Mouse (Mus musculus): Measurements from ENCODE around the gene Gm11127. TPM values are rescaled to one million over a fixed set of nuclear protein-coding genes. Genes with fewer than 3 reads are reported as not detected.
"Not testable (repeated sequence)": the region's sequence is repeated elsewhere in the genome, so short reads cannot be mapped to it uniquely, and the experiment has no call there.

Gene Gm11127
- polyA plus RNA-seq, 1 experiment from 2014 or later: 0.85 TPM

DNA sequence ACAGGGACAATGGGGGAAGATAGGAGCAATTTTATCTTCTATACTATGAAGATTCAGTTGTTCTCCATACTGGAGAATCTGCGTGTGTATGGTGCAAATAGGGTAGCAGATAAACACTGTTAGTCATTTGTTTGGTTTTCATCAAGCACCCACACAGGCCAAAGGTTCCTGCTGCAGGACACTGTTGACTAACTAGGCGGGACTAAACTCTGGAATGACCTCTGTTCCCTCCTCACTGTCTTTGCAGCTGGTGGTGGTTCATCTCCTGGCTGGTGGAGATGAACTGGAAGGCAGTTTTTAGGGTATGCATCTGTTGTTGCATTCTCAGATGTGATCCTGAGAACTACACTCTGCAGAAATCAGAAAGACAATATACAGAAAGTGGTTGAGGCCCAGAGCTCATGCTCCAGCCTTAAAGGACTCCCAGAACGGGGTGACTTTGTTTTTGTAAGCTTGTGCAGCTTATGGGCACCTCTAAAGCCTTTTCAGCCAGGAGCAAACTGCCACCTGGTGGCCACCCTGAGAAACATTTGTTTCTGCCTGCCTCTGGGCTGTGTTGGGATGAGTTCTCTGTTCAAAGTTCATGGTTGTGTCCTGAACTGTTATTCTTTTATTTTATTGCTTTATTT lies 23.0 kb downstream of the Gm11127 start:
- ATAC-seq (ENCODE audit: insufficient read depth, low FRiP score); H3K27me3 ChIP-seq (ENCODE audit: control insufficient read depth, insufficient read depth, low read length); H3K4me2 ChIP-seq (ENCODE audit: low read depth, low read length); H3K36me3 ChIP-seq (ENCODE audit: control insufficient read depth, insufficient read depth, low read length); H3K4me3 ChIP-seq (replicated peaks; ENCODE audit: low read length); H3K9ac ChIP-seq (ENCODE audit: low read length); H3K9me3 ChIP-seq (replicated peaks; ENCODE audit: control insufficient read depth, low read length); H3K4me1 ChIP-seq (ENCODE audit: control insufficient read depth, insufficient read depth, low read length); H3K27ac ChIP-seq (ENCODE audit: low read length): not testable (repeated sequence)
- 29% methylated on average over 3 of the region's 3 CpGs for WGBS

DNA sequence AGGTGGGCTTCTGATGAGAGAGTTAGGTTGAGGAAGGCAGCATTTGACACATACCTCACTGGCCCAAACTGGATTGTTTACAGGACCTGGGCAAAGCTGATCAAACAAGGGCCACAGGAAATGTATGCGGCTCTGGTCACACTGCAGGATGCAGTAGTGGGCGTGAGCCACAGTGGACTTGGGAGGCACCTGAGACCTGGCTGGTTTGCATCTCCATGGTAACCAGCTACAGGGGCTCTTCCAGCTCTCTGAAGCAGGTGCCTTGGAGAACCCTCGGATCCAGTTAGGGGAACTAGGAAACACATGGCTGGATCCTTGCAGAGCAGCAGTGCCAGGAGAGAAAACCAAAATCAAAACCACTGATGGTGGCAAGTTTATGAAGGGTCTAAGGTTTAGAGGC lies 23.6 kb downstream of the Gm11127 start:
- not testable (repeated sequence) for H3K9me3 ChIP-seq (replicated peaks; ENCODE audit: control insufficient read depth, low read length); H3K9ac ChIP-seq (ENCODE audit: low read length); H3K4me2 ChIP-seq (ENCODE audit: low read depth, low read length); ATAC-seq (ENCODE audit: insufficient read depth, low FRiP score); H3K4me1 ChIP-seq (ENCODE audit: control insufficient read depth, insufficient read depth, low read length); H3K27ac ChIP-seq (ENCODE audit: low read length); H3K27me3 ChIP-seq (ENCODE audit: control insufficient read depth, insufficient read depth, low read length); H3K4me3 ChIP-seq (replicated peaks; ENCODE audit: low read length); H3K36me3 ChIP-seq (ENCODE audit: control insufficient read depth, insufficient read depth, low read length)
- 45% methylated on average over 3 of the region's 3 CpGs for WGBS

DNA sequence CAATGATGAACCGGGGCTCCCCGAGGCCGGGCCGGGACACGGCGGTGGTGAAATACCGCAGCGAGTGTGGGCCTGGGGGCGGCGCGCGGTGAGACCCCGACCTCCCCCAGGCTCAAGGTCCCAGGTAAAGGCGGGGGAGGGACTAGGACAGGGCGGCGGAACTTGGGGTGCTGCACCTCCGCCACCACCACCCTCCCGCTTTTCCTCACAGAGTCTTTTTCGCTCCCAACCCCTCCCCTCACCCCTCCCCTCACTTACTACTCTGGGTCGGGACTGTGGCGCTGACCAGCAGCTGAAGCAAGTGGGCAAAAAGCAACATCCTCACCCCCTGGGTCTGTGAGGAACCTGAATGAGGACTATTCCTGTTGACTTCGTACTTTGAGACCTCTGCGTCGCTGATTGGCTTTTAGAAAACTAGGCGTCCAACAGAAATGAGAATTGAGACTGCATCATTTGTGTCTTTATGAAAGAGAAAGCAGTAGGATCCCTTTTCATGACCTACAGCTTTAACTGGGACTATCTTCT lies 25.8 kb downstream of the Gm11127 start, which contains the start of gene H2-T23:
H2-T23 (minus strand) TSS at position 505 of the 525 bp plus-strand sequence.
- not testable (repeated sequence) for H3K4me1 ChIP-seq (ENCODE audit: control insufficient read depth, insufficient read depth, low read length); H3K27ac ChIP-seq (ENCODE audit: low read length); H3K9me3 ChIP-seq (replicated peaks; ENCODE audit: control insufficient read depth, low read length); H3K27me3 ChIP-seq (ENCODE audit: control insufficient read depth, insufficient read depth, low read length); H3K36me3 ChIP-seq (ENCODE audit: control insufficient read depth, insufficient read depth, low read length)
- Histone ChIP-seq H3K4me3 (replicated peaks; ENCODE audit: low read length) (peak within 1 kb of the TSS; percentile 56), H3K4me2 (ENCODE audit: low read depth, low read length) (peak within 1 kb of the TSS; percentile 85), H3K9ac (ENCODE audit: low read length) (peak within 1 kb of the TSS; percentile 63)
- WGBS: 2% methylated on average over 25 of the region's 25 CpGs
- ATAC-seq (ENCODE audit: insufficient read depth, low FRiP score): peak; percentile 34; the same call in 1 of the 2 replicates

DNA sequence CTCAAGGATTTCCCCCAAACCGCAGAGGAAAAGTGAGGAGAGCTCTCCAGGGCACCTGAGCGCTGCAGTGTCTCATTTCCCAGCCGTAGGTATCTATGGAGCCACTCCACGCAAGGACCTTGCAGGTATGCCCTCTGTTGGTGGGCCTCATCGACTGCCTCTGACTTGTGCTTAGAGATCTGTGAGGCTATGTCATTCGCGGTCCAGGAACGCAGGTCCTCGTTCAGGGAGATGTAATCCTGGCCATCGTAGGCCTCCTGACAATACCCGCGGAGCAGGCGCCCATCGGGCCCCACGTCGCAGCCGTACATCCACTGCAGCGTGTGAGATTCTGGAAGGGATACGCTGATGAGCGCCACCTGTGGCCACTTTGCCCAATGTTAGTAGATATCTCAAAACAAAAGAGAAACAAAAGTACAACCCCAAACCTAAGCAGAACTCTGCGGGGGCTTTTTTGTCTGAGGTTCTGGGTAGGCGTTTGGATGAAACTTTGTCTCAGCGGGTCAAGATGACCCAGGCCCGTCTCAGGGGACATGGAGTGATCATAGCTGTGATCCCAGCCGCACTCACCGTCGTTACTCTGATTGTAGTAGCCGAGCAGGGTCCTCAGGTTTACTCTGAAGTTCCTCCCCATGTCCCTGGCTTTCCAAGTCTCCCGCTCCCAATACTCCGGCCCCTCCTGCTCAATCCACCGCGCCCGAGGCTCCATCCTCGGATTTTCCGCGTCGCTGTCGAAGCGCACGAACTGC lies 26.4 kb downstream of the Gm11127 start:
- not testable (repeated sequence) for H3K36me3 ChIP-seq (ENCODE audit: control insufficient read depth, insufficient read depth, low read length); H3K27ac ChIP-seq (ENCODE audit: low read length); H3K9me3 ChIP-seq (replicated peaks; ENCODE audit: control insufficient read depth, low read length); H3K4me1 ChIP-seq (ENCODE audit: control insufficient read depth, insufficient read depth, low read length); H3K27me3 ChIP-seq (ENCODE audit: control insufficient read depth, insufficient read depth, low read length)
- WGBS: 3% methylated on average over 39 of the region's 40 CpGs
- peak overlapping the region; percentile 63 for H3K9ac ChIP-seq (ENCODE audit: low read length)
- H3K4me3 ChIP-seq (replicated peaks; ENCODE audit: low read length): peak overlapping the region; percentile 56
- ATAC-seq (ENCODE audit: insufficient read depth, low FRiP score): peak; percentile 55; the same call in 1 of the 2 replicates
- peak overlapping the region; percentile 85 for H3K4me2 ChIP-seq (ENCODE audit: low read depth, low read length)

DNA sequence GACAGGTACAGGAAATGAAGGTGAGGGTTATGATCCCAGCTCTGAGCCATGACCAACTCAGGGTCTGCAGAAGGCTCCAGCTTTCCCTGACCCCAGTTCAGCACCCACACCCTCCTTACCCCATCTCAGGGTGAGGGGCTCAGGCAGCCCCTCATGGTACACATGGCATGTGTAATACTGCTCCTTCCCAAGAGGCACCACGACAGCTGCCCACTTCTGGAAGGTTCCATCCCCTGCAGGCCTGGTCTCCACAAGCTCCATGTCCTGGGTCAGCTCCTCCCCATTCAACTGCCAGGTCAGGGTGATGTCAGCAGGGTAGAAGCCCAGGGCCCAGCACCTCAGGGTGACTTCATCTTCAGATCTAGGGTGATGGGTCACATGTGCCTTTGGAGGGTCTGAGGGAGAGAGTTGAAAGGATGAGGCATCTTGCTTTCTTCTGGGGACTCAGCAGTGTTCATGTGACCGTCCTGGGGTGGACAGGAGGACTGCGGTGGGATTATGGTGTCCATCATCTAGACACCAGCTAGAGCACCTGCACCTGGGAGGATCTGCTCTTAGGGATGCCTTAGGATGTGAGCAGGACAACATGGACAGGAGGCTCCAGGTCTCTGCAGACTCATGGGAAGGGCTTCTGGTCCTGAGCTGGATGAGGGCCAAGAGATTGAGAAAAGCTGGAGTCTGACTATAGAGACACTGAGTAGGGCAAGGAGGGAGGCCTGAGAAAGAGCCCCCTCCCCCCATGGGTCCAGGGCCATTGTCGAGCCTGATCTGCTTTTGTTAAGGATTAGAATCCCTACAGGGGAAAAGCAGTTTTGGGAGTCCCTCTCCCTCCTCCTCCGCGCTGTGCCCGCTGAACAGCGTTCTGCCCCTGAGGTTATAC lies 27.2 kb downstream of the Gm11127 start:
- Histone ChIP-seq H3K9ac (ENCODE audit: low read length) (peak overlapping the region; percentile 63; the same call in 1 of the 2 replicates), H3K4me3 (replicated peaks; ENCODE audit: low read length) (peak overlapping the region; percentile 56; the same call in 1 of the 2 replicates), H3K4me2 (ENCODE audit: low read depth, low read length) (peak overlapping the region; percentile 85)
- 60% methylated on average over 8 of the region's 8 CpGs for WGBS
- not testable (repeated sequence) for H3K27me3 ChIP-seq (ENCODE audit: control insufficient read depth, insufficient read depth, low read length); H3K4me1 ChIP-seq (ENCODE audit: control insufficient read depth, insufficient read depth, low read length); H3K27ac ChIP-seq (ENCODE audit: low read length); ATAC-seq (ENCODE audit: insufficient read depth, low FRiP score); H3K36me3 ChIP-seq (ENCODE audit: control insufficient read depth, insufficient read depth, low read length); H3K9me3 ChIP-seq (replicated peaks; ENCODE audit: control insufficient read depth, low read length)

DNA sequence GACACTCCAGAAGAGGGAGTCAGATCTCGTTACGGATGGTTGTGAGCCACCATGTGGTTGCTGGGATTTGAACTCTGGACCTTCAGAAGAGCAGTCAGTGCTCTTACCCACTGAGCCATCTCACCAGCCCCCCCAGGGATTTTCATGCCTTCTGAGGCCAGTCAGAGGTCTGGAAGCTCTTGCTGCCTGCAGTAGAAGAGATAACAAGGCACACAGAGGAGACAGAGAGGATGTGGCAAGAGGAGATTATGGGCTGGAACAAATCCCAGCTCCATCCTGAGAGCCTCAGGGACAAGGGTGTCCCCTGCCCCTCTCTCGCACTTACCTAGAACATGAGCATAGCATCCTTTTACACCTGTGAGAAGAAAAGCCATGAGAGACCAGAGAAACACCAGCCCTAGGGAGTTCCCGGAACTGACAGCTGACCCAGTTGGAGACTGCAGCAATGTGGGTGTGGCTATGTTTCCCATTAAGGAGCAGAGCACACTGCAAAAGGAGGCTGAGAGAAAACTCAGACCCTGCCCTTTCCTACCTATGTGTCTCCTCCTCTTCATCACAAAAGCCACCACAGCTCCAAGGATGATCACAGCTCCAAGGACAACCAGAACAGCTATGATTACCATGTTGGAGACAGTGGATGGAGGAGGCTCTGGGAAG lies 28.0 kb downstream of the Gm11127 start:
- not testable (repeated sequence) for H3K4me3 ChIP-seq (replicated peaks; ENCODE audit: low read length); H3K9ac ChIP-seq (ENCODE audit: low read length); H3K4me2 ChIP-seq (ENCODE audit: low read depth, low read length); H3K9me3 ChIP-seq (replicated peaks; ENCODE audit: control insufficient read depth, low read length); H3K36me3 ChIP-seq (ENCODE audit: control insufficient read depth, insufficient read depth, low read length); H3K27me3 ChIP-seq (ENCODE audit: control insufficient read depth, insufficient read depth, low read length); H3K27ac ChIP-seq (ENCODE audit: low read length); H3K4me1 ChIP-seq (ENCODE audit: control insufficient read depth, insufficient read depth, low read length); ATAC-seq (ENCODE audit: insufficient read depth, low FRiP score)
- 75% methylated on average over 2 of the region's 4 CpGs for WGBS

DNA sequence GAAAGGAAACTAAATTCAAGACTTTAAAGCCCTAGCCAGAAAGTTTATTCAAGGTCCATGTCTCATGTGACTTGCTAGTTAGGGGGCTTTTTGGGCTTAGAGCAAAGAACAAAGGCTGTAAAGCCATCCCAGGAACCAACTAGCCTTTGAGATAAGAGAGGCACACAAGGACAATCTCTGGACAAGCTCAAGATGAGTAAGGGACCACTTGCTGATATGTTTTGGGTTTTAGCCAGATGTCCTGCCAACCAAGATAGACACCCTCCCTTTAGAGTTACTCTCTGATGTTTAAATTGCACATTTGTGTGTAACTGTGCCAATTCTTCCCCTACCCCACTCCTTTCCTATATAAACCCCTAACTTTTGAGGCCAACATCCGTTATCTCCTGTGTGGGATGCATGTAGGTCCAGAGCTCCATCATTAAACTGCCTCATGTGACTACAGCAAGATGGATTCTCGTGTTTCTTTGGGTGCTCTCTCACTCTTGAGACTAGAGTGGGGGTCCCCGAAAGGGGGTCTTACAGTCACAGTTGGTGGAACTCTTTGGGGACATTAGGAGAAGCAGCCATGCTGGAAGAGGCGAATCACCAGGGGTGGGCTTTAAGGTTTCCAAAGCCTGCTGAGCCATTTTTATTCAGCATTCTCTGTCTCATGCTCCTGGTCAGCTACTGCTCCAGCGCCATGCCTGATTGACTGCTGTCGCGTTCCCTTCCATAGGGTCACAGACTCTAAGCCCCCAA lies 29.1 kb downstream of the Gm11127 start:
- 86% methylated on average over 7 of the region's 7 CpGs for WGBS
- Histone ChIP-seq H3K27me3 (ENCODE audit: control insufficient read depth, insufficient read depth, low read length) (no peaks in the 10 kb centered on the region), H3K36me3 (ENCODE audit: control insufficient read depth, insufficient read depth, low read length) (no peaks in the 10 kb centered on the region), H3K4me1 (ENCODE audit: control insufficient read depth, insufficient read depth, low read length) (peaks cover 6% of the 10 kb centered on the region), H3K9ac (ENCODE audit: low read length) (no peak overlapping the region), H3K4me3 (replicated peaks; ENCODE audit: low read length) (no peak overlapping the region), H3K4me2 (ENCODE audit: low read depth, low read length) (no peak overlapping the region), H3K27ac (ENCODE audit: low read length) (no peak overlapping the region), H3K9me3 (replicated peaks; ENCODE audit: control insufficient read depth, low read length) (no peaks in the 10 kb centered on the region)
- no peak for ATAC-seq (ENCODE audit: insufficient read depth, low FRiP score)

DNA sequence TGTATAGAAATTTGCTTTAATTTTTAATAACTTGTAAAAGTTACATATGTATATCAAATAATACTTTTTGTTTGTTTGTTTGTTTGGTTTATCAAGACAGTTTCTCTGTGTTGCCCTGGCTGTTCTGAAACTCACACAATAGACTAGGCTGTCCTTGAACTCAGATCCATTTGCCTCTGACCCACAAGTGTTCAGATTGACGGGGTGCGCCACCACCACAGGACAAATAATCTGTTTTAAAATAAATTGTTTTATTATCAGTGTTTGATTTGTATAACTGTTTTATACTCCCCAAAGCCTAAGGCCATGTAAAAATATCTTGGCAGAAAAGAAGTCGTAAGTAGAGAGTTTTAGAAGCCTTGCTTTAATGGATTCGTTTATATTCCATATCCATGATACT lies 30.5 kb downstream of the Gm11127 start:
- no peak overlapping the region for H3K4me3 ChIP-seq (replicated peaks; ENCODE audit: low read length)
- no peaks in the 10 kb centered on the region for H3K9me3 ChIP-seq (replicated peaks; ENCODE audit: control insufficient read depth, low read length)
- H3K27me3 ChIP-seq (ENCODE audit: control insufficient read depth, insufficient read depth, low read length): no peaks in the 10 kb centered on the region
- 83% methylated on average over 4 of the region's 4 CpGs for WGBS
- H3K9ac ChIP-seq (ENCODE audit: low read length): no peak overlapping the region
- H3K4me2 ChIP-seq (ENCODE audit: low read depth, low read length): no peak overlapping the region
- peaks cover 11% of the 10 kb centered on the region for H3K4me1 ChIP-seq (ENCODE audit: control insufficient read depth, insufficient read depth, low read length)
- H3K27ac ChIP-seq (ENCODE audit: low read length): no peak overlapping the region
- no peak for ATAC-seq (ENCODE audit: insufficient read depth, low FRiP score)
- no peaks in the 10 kb centered on the region for H3K36me3 ChIP-seq (ENCODE audit: control insufficient read depth, insufficient read depth, low read length)
